Comparison of ENCODE assay signal across 8 mouse cellular contexts in genomic region chr11:104157603-104158259, GRCm38 (mm10). TPM values are rescaled to one million over a fixed set of nuclear protein-coding genes. Genes with fewer than 3 reads are reported as not detected.
DNase-seq lines count a peak whose midpoint lies in the region; ATAC-seq and TF ChIP-seq lines count a peak whose summit lies in the region.

No protein-coding gene starts in this region.

- intact Hi-C loops in gastrocnemius, postnatal 36 days (cut with DNase I): no loop called here
- intact Hi-C loops in left cerebral cortex, postnatal 25 days (cut with DNase I): no loop called here

- peak; percentile 15 for DNase-seq in thymus, adult 2 months
- DNase-seq in thymus, postnatal 0 days (ENCODE audit: low spot score): no peak
- peak; percentile 91 for DNase-seq in embryo, embryonic 11 days
- DNase-seq in gastrocnemius, postnatal 36 days: peak; percentile 17 to 28
- peak; percentile 8 for DNase-seq in kidney, adult 18-20 months
- DNase-seq in left cerebral cortex, postnatal 25 days (ENCODE audit: low spot score in 2 of 2): peak; percentile 80 to 94

- no peak overlapping the region for H3K4me3 ChIP-seq in thymus, adult 2 months (ENCODE audit: control insufficient read depth, insufficient read depth, low read length)
- H3K4me3 ChIP-seq in midbrain, embryonic 12.5 days: peak overlapping the region; percentile 46
- H3K4me3 ChIP-seq in stomach, embryonic 14.5 days (ENCODE audit: low read depth, low read length): peak overlapping the region; percentile 16; the same call in 1 of the 2 replicates

- no peaks in the 10 kb centered on the region for H3K4me1 ChIP-seq in thymus, adult 2 months (replicated peaks; ENCODE audit: control insufficient read depth, insufficient read depth, low read length)
- peaks cover 15% of the 10 kb centered on the region for H3K4me1 ChIP-seq in midbrain, embryonic 12.5 days
- no peaks in the 10 kb centered on the region for H3K4me1 ChIP-seq in stomach, embryonic 14.5 days (ENCODE audit: control insufficient read depth, insufficient read depth, low read length)

- peak overlapping the region; percentile 78 for H3K4me2 ChIP-seq in midbrain, embryonic 12.5 days (replicated peaks)
- H3K4me2 ChIP-seq in stomach, embryonic 14.5 days (replicated peaks; ENCODE audit: low read depth, low read length): peak overlapping the region; percentile 47

- no peak for TF ChIP-seq CTCF in thymus, adult 2 months (IDR thresholded peaks at IDR 0.05; ENCODE audit: borderline replicate concordance, control insufficient read depth, extremely low read depth, insufficient read depth, low read length, poor library complexity)

- ATAC-seq in midbrain, embryonic 12.5 days (ENCODE audit: low FRiP score, low read depth): peak; percentile 96
- ATAC-seq in stomach, embryonic 14.5 days (ENCODE audit: insufficient number of reproducible peaks, insufficient read depth, low FRiP score, low read depth): peak; percentile 81

- no peaks in the 10 kb centered on the region for H3K9me3 ChIP-seq in midbrain, embryonic 12.5 days
- no peaks in the 10 kb centered on the region for H3K9me3 ChIP-seq in stomach, embryonic 14.5 days (ENCODE audit: control insufficient read depth, low read depth, low read length)

- H3K27me3 ChIP-seq in thymus, adult 2 months (ENCODE audit: control insufficient read depth, insufficient read depth, low read length): no peaks in the 10 kb centered on the region
- peaks cover 11% of the 10 kb centered on the region for H3K27me3 ChIP-seq in midbrain, embryonic 12.5 days
- 0 out of 2 replicates have a peak, but pooled peaks cover 4% of the 10 kb centered on the region for H3K27me3 ChIP-seq in stomach, embryonic 14.5 days (ENCODE audit: control insufficient read depth, insufficient read depth, low read length)

- H3K27ac ChIP-seq in thymus, adult 2 months (ENCODE audit: control insufficient read depth, insufficient read depth, low read length): no peak overlapping the region
- peak overlapping the region; percentile 87 for H3K27ac ChIP-seq in midbrain, embryonic 12.5 days (replicated peaks)
- no peak overlapping the region for H3K27ac ChIP-seq in stomach, embryonic 14.5 days (ENCODE audit: low read length)

- 14% methylated on average over 23 of the region's 23 CpGs for WGBS in thymus, adult 2 months
- 3% methylated on average over 23 of the region's 23 CpGs for WGBS in midbrain, embryonic 12.5 days
- WGBS in stomach, embryonic 14.5 days: 8% methylated on average over 23 of the region's 23 CpGs

- H3K36me3 ChIP-seq in thymus, adult 2 months (ENCODE audit: control insufficient read depth, insufficient read depth, low read length): no peaks in the 10 kb centered on the region
- H3K36me3 ChIP-seq in midbrain, embryonic 12.5 days: no peaks in the 10 kb centered on the region
- H3K36me3 ChIP-seq in stomach, embryonic 14.5 days (ENCODE audit: control insufficient read depth, insufficient read depth, low read length): no peaks in the 10 kb centered on the region

- peak overlapping the region; percentile 63 for H3K9ac ChIP-seq in midbrain, embryonic 12.5 days (replicated peaks)
- H3K9ac ChIP-seq in stomach, embryonic 14.5 days (replicated peaks; ENCODE audit: low read depth, low read length): no peak overlapping the region

- TF ChIP-seq POLR2A in thymus, adult 2 months (IDR thresholded peaks at IDR 0.05; ENCODE audit: control insufficient read depth, extremely low read depth, insufficient read depth, low read length, poor library complexity): no peak

RNA-seq across cellular contexts. Expression of gene Crhr1, which starts 25.1 kb away (rescaled TPM):
- polyA plus RNA-seq in thymus, adult 2 months (2012; rRNA removed): 0.19 and 0.24 TPM in 2 replicates
- polyA plus RNA-seq in thymus, postnatal 0 days (2015; fragmentation: Nextera tagmentation; extraction: Ambion mirVana): 0.05 TPM in 1 of 2 replicates, not detected in the other
- not detected for total RNA-seq in gastrocnemius, postnatal 36 days (2021)
- 10 to 100 TPM; 31.5 to 32.7 TPM for total RNA-seq in left cerebral cortex, postnatal 25 days (2021)
- 0.51 and 0.65 TPM in 2 replicates for polyA plus RNA-seq in midbrain, embryonic 12.5 days (2016; fragmentation: Nextera tagmentation; extraction: Ambion mirVana)
- 0.39 and 0.93 TPM in 2 replicates for polyA plus RNA-seq in stomach, embryonic 14.5 days (2014; fragmentation: Nextera tagmentation; extraction: Ambion mirVana)

RNA-seq across cellular contexts. Expression of gene Sppl2c, which starts 28.4 kb away (rescaled TPM):
- 0.22 TPM in 1 of 2 replicates, not detected in the other for polyA plus RNA-seq in thymus, adult 2 months (2012; rRNA removed)
- not detected in 2 replicates for polyA plus RNA-seq in thymus, postnatal 0 days (2015; fragmentation: Nextera tagmentation; extraction: Ambion mirVana)
- total RNA-seq in gastrocnemius, postnatal 36 days (2021): not detected
- total RNA-seq in left cerebral cortex, postnatal 25 days (2021): not detected
- polyA plus RNA-seq in midbrain, embryonic 12.5 days (2016; fragmentation: Nextera tagmentation; extraction: Ambion mirVana): not detected in 2 replicates
- polyA plus RNA-seq in stomach, embryonic 14.5 days (2014; fragmentation: Nextera tagmentation; extraction: Ambion mirVana): not detected in 2 replicates
